Mouse (Mus musculus): ENCODE data around the gene Apoc4. TPM values are rescaled to one million over a fixed set of nuclear protein-coding genes. Genes with fewer than 3 reads are reported as not detected.

Gene Apoc4
- 4.8 and 5.4 TPM in 2 replicates for polyA plus RNA-seq (2014; fragmentation: Nextera tagmentation; extraction: Ambion mirVana)

DNA sequence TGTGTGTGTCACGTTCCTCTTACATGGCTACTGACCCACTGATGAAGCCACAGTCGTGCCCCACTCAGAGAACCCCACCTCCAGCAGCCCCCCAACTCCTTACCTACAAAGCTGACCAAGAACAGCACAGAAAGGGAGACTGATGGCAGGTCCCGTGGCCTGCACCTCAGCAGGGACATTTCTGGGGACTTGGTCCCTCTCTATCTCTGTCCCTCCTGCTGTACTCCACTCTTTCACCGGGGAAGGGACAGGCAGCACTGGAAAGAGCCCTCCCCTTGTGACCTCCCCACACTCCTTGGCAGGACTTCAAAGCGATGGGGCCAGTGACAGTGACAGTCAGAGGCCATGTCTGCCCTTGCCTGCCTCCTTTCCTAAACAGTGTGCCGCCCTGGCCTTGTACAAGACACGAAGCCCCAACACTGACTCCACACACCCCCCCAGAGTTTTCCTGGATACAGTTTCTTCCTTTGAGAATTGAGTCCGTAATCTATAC is at the start of gene Apoc4, which contains the start of gene Gm44805:
TSS of gene Apoc4 (minus strand) at position 278 of the 493 bp plus-strand sequence.
TSS of gene Gm44805 (minus strand) at position 222 of the 493 bp plus-strand sequence.
- Histone ChIP-seq H3K4me2 (no peak within 1 kb of the TSS), H3K27me3 (replicated peaks; ENCODE audit: control insufficient read depth, insufficient read depth, low read length) (no peaks in the 10 kb centered on the region), H3K4me1 (replicated peaks; ENCODE audit: control insufficient read depth, insufficient read depth, low read length) (peaks cover 14% of the 10 kb centered on the region), H3K9ac (ENCODE audit: low read depth, low read length) (no peak within 1 kb of the TSS), H3K27ac (ENCODE audit: low read depth, low read length) (peak within 1 kb of the TSS; percentile 13; the same call in 1 of the 2 replicates), H3K4me3 (ENCODE audit: low read depth, low read length) (no peak within 1 kb of the TSS), H3K9me3 (ENCODE audit: control insufficient read depth, low read length) (no peaks in the 10 kb centered on the region), H3K36me3 (ENCODE audit: control insufficient read depth, insufficient read depth, low read length) (no peaks in the 10 kb centered on the region)
- ATAC-seq (replicated peaks; ENCODE audit: low FRiP score), result no peak
- no peak for DNase-seq (ENCODE audit: low spot score)
- WGBS, result 69% methylated on average over 8 of the region's 8 CpGs

DNA sequence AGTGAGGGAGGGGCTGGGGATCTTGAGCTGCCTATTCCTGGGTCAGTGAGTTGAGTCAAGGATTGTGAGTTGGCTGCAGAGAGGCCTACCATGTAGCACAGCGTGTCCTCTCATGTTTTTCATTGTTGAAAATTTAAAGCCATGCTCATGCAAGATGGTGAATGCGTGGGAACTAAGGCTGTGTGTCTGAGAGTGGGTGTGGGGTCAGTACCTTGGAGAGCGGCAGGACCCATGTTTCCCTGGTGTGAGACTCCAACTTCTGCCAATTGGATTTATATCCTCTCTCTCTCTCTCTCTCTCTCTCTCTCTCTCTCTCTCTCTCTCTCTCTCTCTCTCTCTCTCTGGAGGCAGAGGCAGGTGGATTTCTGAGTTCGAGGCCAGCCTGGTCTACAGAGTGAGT is 45.3 kb upstream of the Apoc4 start:
- Histone ChIP-seq H3K4me3 (ENCODE audit: low read depth, low read length) (no peak overlapping the region), H3K9me3 (ENCODE audit: control insufficient read depth, low read length) (0 out of 2 replicates have a peak, but pooled peaks cover under 1% of the 10 kb centered on the region), H3K4me1 (replicated peaks; ENCODE audit: control insufficient read depth, insufficient read depth, low read length) (0 out of 2 replicates have a peak, but pooled peaks cover 6% of the 10 kb centered on the region), H3K4me2 (no peak overlapping the region), H3K36me3 (ENCODE audit: control insufficient read depth, insufficient read depth, low read length) (peaks cover 26% of the 10 kb centered on the region), H3K27me3 (replicated peaks; ENCODE audit: control insufficient read depth, insufficient read depth, low read length) (no peaks in the 10 kb centered on the region), H3K27ac (ENCODE audit: low read depth, low read length) (no peak overlapping the region), H3K9ac (ENCODE audit: low read depth, low read length) (no peak overlapping the region)
- DNase-seq (ENCODE audit: low spot score) (no peak), ATAC-seq (replicated peaks; ENCODE audit: low FRiP score) (no peak)
- WGBS, result 90% methylated on average over 4 of the region's 4 CpGs

DNA sequence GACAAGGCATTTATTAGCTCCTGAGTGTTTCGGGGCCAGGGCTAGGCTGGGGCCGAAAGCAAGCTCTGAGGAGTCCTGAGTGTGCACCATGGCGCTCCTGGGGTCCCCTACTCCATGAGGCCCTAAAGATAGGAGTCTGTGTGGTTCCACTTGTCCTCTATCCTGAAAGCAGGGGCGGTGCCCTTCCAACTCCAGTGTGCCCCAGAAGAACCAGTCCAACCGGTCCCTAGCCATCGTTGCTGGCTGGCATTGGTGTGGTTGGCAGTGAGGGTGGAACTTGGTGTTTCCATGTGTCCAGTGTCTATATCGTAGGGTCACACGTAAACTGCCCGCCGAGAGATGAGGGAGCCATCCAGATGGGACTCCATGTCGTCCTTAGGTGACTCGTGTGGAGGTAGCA is 42.9 kb upstream of the Apoc4 start:
- H3K4me3 ChIP-seq (ENCODE audit: low read depth, low read length), result no peak overlapping the region
- 93% methylated on average over 12 of the region's 12 CpGs for WGBS
- H3K4me1 ChIP-seq (replicated peaks; ENCODE audit: control insufficient read depth, insufficient read depth, low read length), result 0 out of 2 replicates have a peak, but pooled peaks cover 6% of the 10 kb centered on the region
- H3K9me3 ChIP-seq (ENCODE audit: control insufficient read depth, low read length), result peaks cover 7% of the 10 kb centered on the region
- no peak for DNase-seq (ENCODE audit: low spot score)
- H3K27me3 ChIP-seq (replicated peaks; ENCODE audit: control insufficient read depth, insufficient read depth, low read length), result no peaks in the 10 kb centered on the region
- H3K36me3 ChIP-seq (ENCODE audit: control insufficient read depth, insufficient read depth, low read length), result peaks cover 28% of the 10 kb centered on the region
- ATAC-seq (replicated peaks; ENCODE audit: low FRiP score), result no peak
- H3K9ac ChIP-seq (ENCODE audit: low read depth, low read length), result no peak overlapping the region
- H3K4me2 ChIP-seq, result no peak overlapping the region
- no peak overlapping the region for H3K27ac ChIP-seq (ENCODE audit: low read depth, low read length)

DNA sequence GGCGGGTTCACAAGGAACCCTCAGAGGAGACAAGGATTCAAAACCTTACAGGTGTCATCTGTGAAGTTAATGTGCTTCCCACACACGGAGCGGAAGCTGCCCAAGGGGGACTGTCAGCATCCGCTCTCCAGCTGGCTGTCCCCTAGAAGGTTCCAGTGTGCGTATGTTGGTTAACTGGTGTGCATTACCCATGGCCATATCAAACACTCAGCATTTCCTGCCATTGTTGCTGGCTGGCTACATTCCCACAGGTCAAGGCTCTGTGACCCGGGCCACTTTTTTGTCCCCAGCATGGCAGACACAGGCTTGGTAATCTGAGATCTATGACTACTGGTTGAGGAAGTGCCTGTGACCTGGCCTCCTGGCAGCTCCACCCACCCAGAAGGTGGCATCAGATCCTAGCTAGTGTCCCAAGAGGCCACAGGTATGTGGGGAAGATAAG is 41.5 kb upstream of the Apoc4 start:
- no peaks in the 10 kb centered on the region for H3K27me3 ChIP-seq (replicated peaks; ENCODE audit: control insufficient read depth, insufficient read depth, low read length)
- H3K4me2 ChIP-seq, result no peak overlapping the region
- 0 out of 2 replicates have a peak, but pooled peaks cover 6% of the 10 kb centered on the region for H3K4me1 ChIP-seq (replicated peaks; ENCODE audit: control insufficient read depth, insufficient read depth, low read length)
- H3K9me3 ChIP-seq (ENCODE audit: control insufficient read depth, low read length), result peaks cover 7% of the 10 kb centered on the region
- H3K27ac ChIP-seq (ENCODE audit: low read depth, low read length), result no peak overlapping the region
- DNase-seq (ENCODE audit: low spot score) (no peak), ATAC-seq (replicated peaks; ENCODE audit: low FRiP score) (peak; percentile 55)
- H3K36me3 ChIP-seq (ENCODE audit: control insufficient read depth, insufficient read depth, low read length), result peaks cover 26% of the 10 kb centered on the region
- WGBS, result 76% methylated on average over 6 of the region's 6 CpGs
- H3K4me3 ChIP-seq (ENCODE audit: low read depth, low read length), result no peak overlapping the region
- H3K9ac ChIP-seq (ENCODE audit: low read depth, low read length), result no peak overlapping the region

DNA sequence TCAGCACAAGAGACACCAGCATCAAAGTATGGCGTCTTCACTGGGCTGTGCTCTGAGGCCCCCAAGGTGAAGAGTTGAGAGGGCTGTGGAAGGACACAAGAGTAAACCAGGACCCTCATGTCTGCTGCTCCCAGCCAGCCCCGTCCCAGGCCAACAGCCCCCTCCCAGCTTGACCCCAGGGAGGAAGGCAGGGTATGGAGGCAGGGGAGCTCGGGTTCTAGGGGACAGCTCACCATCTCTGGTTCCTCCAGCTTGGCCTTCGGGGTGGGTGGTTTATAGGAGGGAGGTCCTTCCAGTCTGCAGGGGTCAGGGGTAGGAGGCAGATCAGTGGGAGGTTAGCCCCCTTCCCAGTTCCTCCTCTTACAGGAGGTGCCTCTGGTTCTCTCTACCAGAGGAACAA is 37.9 kb upstream of the Apoc4 start:
- H3K4me1 ChIP-seq (replicated peaks; ENCODE audit: control insufficient read depth, insufficient read depth, low read length), result peaks cover 13% of the 10 kb centered on the region
- H3K4me2 ChIP-seq, result no peak overlapping the region
- ATAC-seq (replicated peaks; ENCODE audit: low FRiP score) (no peak), DNase-seq (ENCODE audit: low spot score) (no peak)
- H3K9me3 ChIP-seq (ENCODE audit: control insufficient read depth, low read length), result peaks cover 7% of the 10 kb centered on the region
- no peak overlapping the region for H3K4me3 ChIP-seq (ENCODE audit: low read depth, low read length)
- H3K9ac ChIP-seq (ENCODE audit: low read depth, low read length), result no peak overlapping the region
- no peak overlapping the region for H3K27ac ChIP-seq (ENCODE audit: low read depth, low read length)
- 80% methylated on average over 4 of the region's 4 CpGs for WGBS
- no peaks in the 10 kb centered on the region for H3K27me3 ChIP-seq (replicated peaks; ENCODE audit: control insufficient read depth, insufficient read depth, low read length)
- peaks cover 22% of the 10 kb centered on the region for H3K36me3 ChIP-seq (ENCODE audit: control insufficient read depth, insufficient read depth, low read length)

DNA sequence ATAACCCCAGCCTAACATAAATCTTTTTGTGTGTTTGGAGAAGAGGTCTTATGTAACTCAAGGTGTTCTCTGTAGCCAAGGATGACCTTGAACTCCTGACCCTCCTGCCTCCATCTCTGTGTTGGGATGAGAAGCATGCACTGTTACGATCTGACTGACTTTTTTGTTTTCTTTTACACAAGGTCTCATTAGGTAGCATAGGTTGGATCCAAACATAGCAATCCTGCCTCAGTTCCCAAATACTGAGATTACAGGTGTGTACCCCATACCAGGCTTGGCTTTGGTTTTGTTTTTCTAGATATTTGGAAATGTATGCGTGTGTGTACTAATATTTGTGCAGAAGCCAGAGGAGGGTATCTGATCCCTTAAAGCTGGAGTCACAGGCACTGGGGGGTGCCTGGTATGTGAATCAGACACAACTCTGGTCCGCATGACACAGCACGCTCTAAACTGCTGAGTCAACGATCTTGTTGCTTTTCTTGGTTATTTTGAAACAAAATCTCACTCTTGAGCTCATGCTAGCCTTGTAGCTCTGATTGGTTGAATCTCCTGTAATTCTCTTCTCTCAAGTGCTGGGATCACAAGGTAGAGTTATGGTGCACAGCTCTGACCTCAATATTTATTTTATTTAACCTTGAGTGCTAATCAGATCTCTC is 37.1 kb upstream of the Apoc4 start:
- Histone ChIP-seq H3K9me3 (ENCODE audit: control insufficient read depth, low read length) (peaks cover 7% of the 10 kb centered on the region), H3K27ac (ENCODE audit: low read depth, low read length) (no peak overlapping the region), H3K36me3 (ENCODE audit: control insufficient read depth, insufficient read depth, low read length) (peaks cover 25% of the 10 kb centered on the region), H3K4me2 (no peak overlapping the region), H3K4me3 (ENCODE audit: low read depth, low read length) (no peak overlapping the region), H3K9ac (ENCODE audit: low read depth, low read length) (no peak overlapping the region), H3K4me1 (replicated peaks; ENCODE audit: control insufficient read depth, insufficient read depth, low read length) (peaks cover 21% of the 10 kb centered on the region), H3K27me3 (replicated peaks; ENCODE audit: control insufficient read depth, insufficient read depth, low read length) (no peaks in the 10 kb centered on the region)
- 88% methylated on average over 5 of the region's 5 CpGs for WGBS
- DNase-seq (ENCODE audit: low spot score) (no peak), ATAC-seq (replicated peaks; ENCODE audit: low FRiP score) (no peak)

DNA sequence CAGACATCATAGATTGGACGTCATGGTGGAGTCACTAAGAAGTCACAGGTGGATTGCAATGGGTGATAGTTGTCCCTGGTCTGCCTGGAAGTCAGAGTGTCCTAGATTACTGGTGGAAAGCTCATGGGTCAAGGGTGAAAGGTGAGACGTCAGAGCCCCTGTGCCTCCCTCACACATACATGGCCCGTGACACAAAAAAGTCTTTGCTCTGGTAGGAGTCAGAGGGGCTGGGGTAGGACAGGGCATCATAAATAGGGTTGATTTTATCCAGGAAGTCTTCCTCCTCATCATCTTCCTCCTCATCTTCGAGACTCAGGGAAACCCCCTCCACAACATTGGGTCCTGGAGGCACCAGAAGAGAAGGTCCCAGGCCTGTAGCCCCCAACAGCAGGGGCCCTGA is 36.1 kb upstream of the Apoc4 start:
- Histone ChIP-seq H3K9me3 (ENCODE audit: control insufficient read depth, low read length) (peaks cover 7% of the 10 kb centered on the region), H3K36me3 (ENCODE audit: control insufficient read depth, insufficient read depth, low read length) (peaks cover 23% of the 10 kb centered on the region), H3K27me3 (replicated peaks; ENCODE audit: control insufficient read depth, insufficient read depth, low read length) (no peaks in the 10 kb centered on the region), H3K27ac (ENCODE audit: low read depth, low read length) (peak overlapping the region; percentile 11; the same call in 1 of the 2 replicates), H3K4me3 (ENCODE audit: low read depth, low read length) (no peak overlapping the region), H3K9ac (ENCODE audit: low read depth, low read length) (no peak overlapping the region), H3K4me1 (replicated peaks; ENCODE audit: control insufficient read depth, insufficient read depth, low read length) (peaks cover 15% of the 10 kb centered on the region), H3K4me2 (no peak overlapping the region)
- DNase-seq (ENCODE audit: low spot score) (no peak), ATAC-seq (replicated peaks; ENCODE audit: low FRiP score) (no peak)
- 78% methylated on average over 4 of the region's 4 CpGs for WGBS

DNA sequence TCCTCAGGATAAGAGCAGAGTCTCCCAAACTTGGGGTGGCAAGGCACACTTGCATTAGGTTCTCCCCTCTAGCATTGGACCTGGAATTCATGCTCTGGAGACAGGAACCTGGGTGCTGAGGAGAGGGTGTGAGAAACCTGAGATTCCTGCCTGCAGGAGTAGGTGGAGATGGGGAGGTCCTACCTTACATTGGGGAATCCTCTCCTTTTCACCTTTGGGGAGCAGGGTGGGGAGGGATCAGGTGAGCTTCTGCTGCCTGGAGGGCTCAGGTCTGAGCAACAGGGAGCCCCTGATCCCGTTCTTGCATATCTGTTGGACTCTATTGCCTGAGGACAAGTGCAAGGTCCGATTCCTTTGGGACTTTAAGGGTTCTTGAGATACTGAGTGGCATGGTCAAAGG is 35.5 kb upstream of the Apoc4 start:
- Histone ChIP-seq H3K27me3 (replicated peaks; ENCODE audit: control insufficient read depth, insufficient read depth, low read length) (no peaks in the 10 kb centered on the region), H3K27ac (ENCODE audit: low read depth, low read length) (peak overlapping the region; percentile 66; the same call in 1 of the 2 replicates), H3K4me3 (ENCODE audit: low read depth, low read length) (peak overlapping the region; percentile 52; the same call in 1 of the 2 replicates), H3K9me3 (ENCODE audit: control insufficient read depth, low read length) (peaks cover 7% of the 10 kb centered on the region), H3K36me3 (ENCODE audit: control insufficient read depth, insufficient read depth, low read length) (peaks cover 26% of the 10 kb centered on the region), H3K9ac (ENCODE audit: low read depth, low read length) (peak overlapping the region; percentile 60; the same call in 1 of the 2 replicates), H3K4me1 (replicated peaks; ENCODE audit: control insufficient read depth, insufficient read depth, low read length) (peaks cover 15% of the 10 kb centered on the region), H3K4me2 (peak overlapping the region; percentile 69)
- ATAC-seq (replicated peaks; ENCODE audit: low FRiP score) (no peak), DNase-seq (ENCODE audit: low spot score) (no peak)
- WGBS, result 76% methylated on average over 2 of the region's 2 CpGs

All from liver, embryonic 11.5 days (tissue).